Mouse (Mus musculus) heart, embryonic 12.5 days (tissue): ENCODE data around the gene Psmd9. TPM values are rescaled to one million over a fixed set of nuclear protein-coding genes. Genes with fewer than 3 reads are reported as not detected.
A peak's percentile ranks its signal among the peaks of the same experiment; 100 is the strongest.

ENCODE experiments used
- ATAC-seq: fragments of 200-750 bp; cut with Nextera tagmentation; 2 replicates; pipeline ENCODE4 v1.8.0; 2017; ENCODE audit warnings: moderate TSS enrichment, moderate library complexity; ENCODE audit not compliant: insufficient number of reproducible peaks, low FRiP score
- H3K27ac ChIP-seq: fragments of 300-500 bp; sonication (generic); 2 replicates; pipeline ENCODE4 v1.5.1; 2016; ENCODE audit warnings: mild to moderate bottlenecking, moderate library complexity; ENCODE audit not compliant: poor library complexity, severe bottlenecking
- H3K27me3 ChIP-seq: fragments of 300-500 bp; sonication (generic); replicated peaks from 2 replicates; pipeline ENCODE4 v1.6.1; 2016; ENCODE audit warnings: mild to moderate bottlenecking, moderate library complexity
- H3K36me3 ChIP-seq: fragments of 300-500 bp; sonication (generic); 2 replicates; pipeline ENCODE4 v1.6.1; 2016; ENCODE audit warnings: mild to moderate bottlenecking, moderate library complexity
- H3K4me1 ChIP-seq: fragments of 300-500 bp; sonication (generic); replicated peaks from 2 replicates; pipeline ENCODE4 v1.6.1; 2016; ENCODE audit warnings: mild to moderate bottlenecking
- H3K4me2 ChIP-seq: fragments of 300-500 bp; sonication (generic); 2 replicates; pipeline ENCODE4 v1.6.1; 2016; ENCODE audit warnings: mild to moderate bottlenecking, moderate library complexity
- H3K4me3 ChIP-seq: fragments of 300-500 bp; sonication (generic); 2 replicates; pipeline ENCODE4 v1.5.1; 2016; ENCODE audit warnings: mild to moderate bottlenecking
- H3K9ac ChIP-seq: fragments of 300-500 bp; sonication (generic); 2 replicates; pipeline ENCODE4 v1.6.1; 2016; ENCODE audit warnings: mild to moderate bottlenecking, moderate library complexity
- H3K9me3 ChIP-seq: fragments of 300-500 bp; sonication (generic); replicated peaks from 2 replicates; pipeline ENCODE4 v1.6.1; 2016; ENCODE audit warnings: mild to moderate bottlenecking, moderate library complexity
- WGBS: fragments of 180-500 bp; shearing (Covaris S2); methylation state at CpG from one replicate; pipeline ENCODE4 v1.1.7; 2016; 5-methylcytosine and 5-hydroxymethylcytosine counted together
- polyA plus RNA-seq: library from polyadenylated mRNA; unstranded; fragments of >200 nt; fragmentation: Nextera tagmentation; extraction: Ambion mirVana; gene quantifications from 2 replicates; pipeline ENCODE4 v1.2.1, GENCODE M21; 2016

The Psmd9 gene
- polyA plus RNA-seq, 1 experiment from 2014 or later, result 58.5 TPM

- H3K27me3 ChIP-seq, result no peaks in the 10 kb centered on the region
- H3K4me1 ChIP-seq, result peaks cover 7% of the 10 kb centered on the region; the same call in 1 of the 2 replicates
- H3K27ac ChIP-seq, result no peak overlapping the region
- 81% methylated on average over 12 of the region's 12 CpGs for WGBS
- no peak overlapping the region for H3K9ac ChIP-seq
- no peak for ATAC-seq
- no peaks in the 10 kb centered on the region for H3K9me3 ChIP-seq
- peaks cover 95% of the 10 kb centered on the region for H3K36me3 ChIP-seq
- H3K4me3 ChIP-seq, result no peak overlapping the region
- no peak overlapping the region for H3K4me2 ChIP-seq
Observed at GRCm38 (mm10) chr5:123156763-123157162, 12.4 kb upstream of the Psmd9 start.

GRCm38 (mm10) chr5:123157972-123158371 is 11.2 kb upstream of the Psmd9 start:
- ATAC-seq, result no peak
- Histone ChIP-seq H3K4me2 (no peak overlapping the region), H3K4me1 (peaks cover 7% of the 10 kb centered on the region; the same call in 1 of the 2 replicates), H3K9ac (no peak overlapping the region), H3K27me3 (no peaks in the 10 kb centered on the region), H3K4me3 (no peak overlapping the region), H3K9me3 (no peaks in the 10 kb centered on the region), H3K27ac (no peak overlapping the region), H3K36me3 (peaks cover 95% of the 10 kb centered on the region)
- 73% methylated on average over 4 of the region's 4 CpGs for WGBS

- WGBS, result 97% methylated on average over 4 of the region's 4 CpGs
- Histone ChIP-seq H3K27me3 (no peaks in the 10 kb centered on the region), H3K4me1 (peaks cover 7% of the 10 kb centered on the region; the same call in 1 of the 2 replicates), H3K36me3 (peaks cover 95% of the 10 kb centered on the region), H3K27ac (no peak overlapping the region), H3K9me3 (no peaks in the 10 kb centered on the region), H3K4me2 (no peak overlapping the region), H3K4me3 (no peak overlapping the region), H3K9ac (no peak overlapping the region)
- no peak for ATAC-seq
Observed at GRCm38 (mm10) chr5:123159446-123159845, 9.8 kb upstream of the Psmd9 start.

- H3K36me3 ChIP-seq, result peaks cover 94% of the 10 kb centered on the region
- ATAC-seq, result no peak
- H3K4me1 ChIP-seq, result peaks cover 7% of the 10 kb centered on the region; the same call in 1 of the 2 replicates
- H3K4me2 ChIP-seq, result no peak overlapping the region
- WGBS, result 92% methylated on average over 15 of the region's 15 CpGs
- no peaks in the 10 kb centered on the region for H3K9me3 ChIP-seq
- no peaks in the 10 kb centered on the region for H3K27me3 ChIP-seq
- H3K4me3 ChIP-seq, result no peak overlapping the region
- no peak overlapping the region for H3K9ac ChIP-seq
- no peak overlapping the region for H3K27ac ChIP-seq
Observed at GRCm38 (mm10) chr5:123159866-123160265, 9.3 kb upstream of the Psmd9 start.

GRCm38 (mm10) chr5:123160341-123160740 is 8.9 kb upstream of the Psmd9 start:
- H3K4me2 ChIP-seq, result no peak overlapping the region
- H3K36me3 ChIP-seq, result peaks cover 90% of the 10 kb centered on the region
- no peak overlapping the region for H3K4me3 ChIP-seq
- ATAC-seq, result no peak
- no peaks in the 10 kb centered on the region for H3K27me3 ChIP-seq
- H3K27ac ChIP-seq, result no peak overlapping the region
- H3K9ac ChIP-seq, result no peak overlapping the region
- peaks cover 7% of the 10 kb centered on the region; the same call in 1 of the 2 replicates for H3K4me1 ChIP-seq
- 92% methylated on average over 15 of the region's 15 CpGs for WGBS
- no peaks in the 10 kb centered on the region for H3K9me3 ChIP-seq

GRCm38 (mm10) chr5:123162942-123163341 is 6.3 kb upstream of the Psmd9 start:
- H3K27ac ChIP-seq, result no peak overlapping the region
- no peak overlapping the region for H3K4me2 ChIP-seq
- H3K4me3 ChIP-seq, result no peak overlapping the region
- no peak overlapping the region for H3K9ac ChIP-seq
- H3K27me3 ChIP-seq, result no peaks in the 10 kb centered on the region
- WGBS, result 74% methylated on average over 9 of the region's 9 CpGs
- ATAC-seq, result no peak; the same call in 1 of the 2 replicates
- H3K9me3 ChIP-seq, result no peaks in the 10 kb centered on the region
- peaks cover 87% of the 10 kb centered on the region for H3K36me3 ChIP-seq
- 0 out of 2 replicates have a peak, but pooled peaks cover under 1% of the 10 kb centered on the region for H3K4me1 ChIP-seq

GRCm38 (mm10) chr5:123166437-123166836 is 2.8 kb upstream of the Psmd9 start:
- Histone ChIP-seq H3K27me3 (no peaks in the 10 kb centered on the region), H3K9ac (no peak overlapping the region), H3K36me3 (peaks cover 54% of the 10 kb centered on the region)

GRCm38 (mm10) chr5:123167591-123167990 is 1.6 kb upstream of the Psmd9 start:
- Histone ChIP-seq H3K36me3 (peaks cover 42% of the 10 kb centered on the region), H3K27me3 (no peaks in the 10 kb centered on the region), H3K9me3 (no peaks in the 10 kb centered on the region), H3K4me1 (peaks cover 6% of the 10 kb centered on the region; the same call in 1 of the 2 replicates), H3K4me3 (no peak overlapping the region), H3K9ac (no peak overlapping the region), H3K27ac (no peak overlapping the region), H3K4me2 (no peak overlapping the region)
- ATAC-seq, result no peak
- 74% methylated on average over 5 of the region's 5 CpGs for WGBS

More at GRCm38 (mm10) chr5:123166437-123166836, 2.8 kb upstream of the Psmd9 start:
- WGBS, result 91% methylated on average over 10 of the region's 10 CpGs
- Histone ChIP-seq H3K4me1 (no peaks in the 10 kb centered on the region), H3K27ac (no peak overlapping the region), H3K4me3 (no peak overlapping the region), H3K4me2 (no peak overlapping the region), H3K9me3 (no peaks in the 10 kb centered on the region)
- ATAC-seq, result no peak

GRCm38 (mm10) chr5:123170365-123170764 is 1.2 kb downstream of the Psmd9 start:
- WGBS, result 81% methylated on average over 9 of the region's 9 CpGs
- no peaks in the 10 kb centered on the region for H3K9me3 ChIP-seq
- no peak overlapping the region for H3K4me2 ChIP-seq
- no peak overlapping the region for H3K27ac ChIP-seq
- H3K4me1 ChIP-seq, result peaks cover 6% of the 10 kb centered on the region; the same call in 1 of the 2 replicates
- H3K36me3 ChIP-seq, result peaks cover 20% of the 10 kb centered on the region
- no peak for ATAC-seq
- no peak overlapping the region for H3K9ac ChIP-seq
- no peak overlapping the region for H3K4me3 ChIP-seq
- no peaks in the 10 kb centered on the region for H3K27me3 ChIP-seq

GRCm38 (mm10) chr5:123171646-123172350 is 2.6 kb downstream of the Psmd9 start:
- Histone ChIP-seq H3K4me3 (peak overlapping the region; percentile 28; the same call in 1 of the 2 replicates), H3K4me2 (peak overlapping the region; percentile 55), H3K36me3 (peaks cover 6% of the 10 kb centered on the region), H3K27ac (no peak overlapping the region), H3K9me3 (no peaks in the 10 kb centered on the region), H3K9ac (peak overlapping the region; percentile 8; the same call in 1 of the 2 replicates), H3K4me1 (peaks cover 6% of the 10 kb centered on the region; the same call in 1 of the 2 replicates), H3K27me3 (no peaks in the 10 kb centered on the region)
- WGBS, result 16% methylated on average over 22 of the region's 22 CpGs
- peak; percentile 69 for ATAC-seq

- no peaks in the 10 kb centered on the region for H3K36me3 ChIP-seq
- no peak for ATAC-seq
- no peak overlapping the region for H3K4me3 ChIP-seq
- no peak overlapping the region for H3K27ac ChIP-seq
- H3K27me3 ChIP-seq, result no peaks in the 10 kb centered on the region; the same call in none of the 2 replicates
- WGBS, result 73% methylated on average over 5 of the region's 5 CpGs
- no peak overlapping the region for H3K4me2 ChIP-seq
- 0 out of 2 replicates have a peak, but pooled peaks cover 3% of the 10 kb centered on the region for H3K4me1 ChIP-seq
- H3K9me3 ChIP-seq, result peaks cover 5% of the 10 kb centered on the region; the same call in 1 of the 2 replicates
- no peak overlapping the region for H3K9ac ChIP-seq
Observed at GRCm38 (mm10) chr5:123178792-123179191, 9.6 kb downstream of the Psmd9 start.
